Mouse (Mus musculus): ENCODE data around the gene Tmem150a. TPM values are rescaled to one million over a fixed set of nuclear protein-coding genes. Genes with fewer than 3 reads are reported as not detected.

Gene Tmem150a
- polyA plus RNA-seq, 1 experiment from 2014 or later: 12.9 TPM

GRCm38 (mm10) chr6:72366844-72367443, 11.7 kb downstream of the Tmem150a start, which contains the start of gene Rnf181:
Gene Rnf181 (minus strand): TSS chr6:72366956.
- Histone ChIP-seq H3K36me3 (no peaks in the 10 kb centered on the region), H3K9ac (no peak within 1 kb of the TSS), H3K9me3 (no peaks in the 10 kb centered on the region), H3K27me3 (replicated peaks) (no peaks in the 10 kb centered on the region), H3K4me3 (no peak within 1 kb of the TSS), H3K4me2 (replicated peaks) (no peak within 1 kb of the TSS), H3K4me1 (no peaks in the 10 kb centered on the region), H3K27ac (no peak within 1 kb of the TSS)
- WGBS: 72% methylated on average over 4 of the region's 4 CpGs
- no peak for ATAC-seq (ENCODE audit: low FRiP score, low read depth)

DNA sequence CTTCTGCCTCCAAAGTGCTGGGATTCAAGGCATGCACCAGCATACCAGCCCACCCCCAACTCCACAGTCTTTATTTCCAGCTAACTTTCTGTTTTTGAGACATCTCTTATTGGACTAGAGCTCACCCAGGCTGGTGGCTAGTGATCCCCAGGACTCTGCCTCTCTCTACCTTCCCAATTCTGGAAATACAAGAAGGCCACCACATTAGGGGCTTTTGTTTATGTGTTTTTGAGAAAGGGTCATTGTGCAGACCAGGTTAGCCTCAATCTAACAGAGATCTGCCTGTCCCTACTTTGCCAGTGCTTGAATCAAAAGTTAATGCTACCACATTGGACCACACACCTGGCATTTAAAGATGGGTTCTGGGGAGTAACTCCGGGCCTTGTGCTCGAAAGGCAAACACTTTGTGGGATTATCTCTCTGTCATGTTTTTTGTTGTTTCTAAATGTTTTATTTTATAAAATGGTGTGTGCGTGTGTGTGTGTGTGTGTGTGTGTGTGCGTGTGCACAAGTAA, 12.3 kb downstream of the Tmem150a start:
- Histone ChIP-seq H3K9me3 (no peaks in the 10 kb centered on the region), H3K4me2 (replicated peaks) (no peak overlapping the region), H3K9ac (no peak overlapping the region), H3K27me3 (replicated peaks) (no peaks in the 10 kb centered on the region), H3K27ac (no peak overlapping the region), H3K4me1 (no peaks in the 10 kb centered on the region), H3K4me3 (no peak overlapping the region), H3K36me3 (no peaks in the 10 kb centered on the region)
- ATAC-seq (ENCODE audit: low FRiP score, low read depth): no peak
- 74% methylated on average over 4 of the region's 4 CpGs for WGBS

DNA sequence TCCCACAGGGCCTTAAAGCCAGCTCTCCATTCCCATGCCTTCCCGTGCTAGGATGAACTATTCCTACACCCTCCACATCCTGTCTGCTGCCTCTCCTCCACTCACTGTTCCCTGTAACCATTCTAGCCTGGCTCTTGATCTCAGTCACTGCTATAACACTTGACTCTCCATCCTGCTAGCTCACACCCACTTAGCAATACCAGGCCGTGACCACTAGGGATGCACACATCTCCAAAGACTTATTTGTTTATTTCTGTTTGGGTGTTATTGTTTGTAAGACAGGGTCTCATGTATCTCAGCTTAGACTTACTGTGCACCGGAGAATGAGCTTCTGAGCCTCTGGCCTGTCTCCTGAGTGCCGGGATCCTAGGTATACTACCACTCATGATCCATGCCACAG, 14.3 kb downstream of the Tmem150a start:
- H3K4me3 ChIP-seq: no peak overlapping the region
- H3K36me3 ChIP-seq: no peaks in the 10 kb centered on the region
- H3K9me3 ChIP-seq: no peaks in the 10 kb centered on the region
- H3K4me1 ChIP-seq: no peaks in the 10 kb centered on the region
- no peak for ATAC-seq (ENCODE audit: low FRiP score, low read depth)
- no peak overlapping the region for H3K9ac ChIP-seq
- no peak overlapping the region for H3K27ac ChIP-seq
- H3K27me3 ChIP-seq (replicated peaks): no peaks in the 10 kb centered on the region
- no peak overlapping the region for H3K4me2 ChIP-seq (replicated peaks)
- 83% methylated on average over 4 of the region's 4 CpGs for WGBS

DNA sequence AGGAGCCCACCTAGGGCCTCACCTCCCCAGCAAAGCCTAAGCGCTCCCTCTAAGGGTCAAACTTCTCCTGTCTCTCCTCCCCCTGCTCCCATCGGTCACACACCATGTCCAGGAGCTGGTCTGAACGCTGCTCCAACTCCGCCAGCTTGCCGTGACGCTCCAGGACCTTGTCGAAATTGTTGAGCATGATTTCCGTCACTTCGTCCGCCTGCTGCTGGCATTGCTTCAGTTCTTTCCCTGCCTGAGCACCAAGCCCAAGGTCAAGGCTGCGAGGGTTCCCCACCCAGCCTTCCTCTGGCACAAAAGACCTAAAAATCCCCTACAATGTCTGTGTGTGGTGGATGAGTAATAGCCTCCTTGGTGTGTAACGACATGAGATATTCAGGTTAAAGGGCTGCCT, 14.8 kb downstream of the Tmem150a start:
- H3K4me3 ChIP-seq: no peak overlapping the region
- H3K4me1 ChIP-seq: no peaks in the 10 kb centered on the region
- H3K9me3 ChIP-seq: no peaks in the 10 kb centered on the region
- no peak for ATAC-seq (ENCODE audit: low FRiP score, low read depth)
- H3K4me2 ChIP-seq (replicated peaks): no peak overlapping the region
- H3K9ac ChIP-seq: no peak overlapping the region
- H3K27ac ChIP-seq: no peak overlapping the region
- H3K27me3 ChIP-seq (replicated peaks): no peaks in the 10 kb centered on the region
- WGBS: 88% methylated on average over 12 of the region's 12 CpGs
- no peaks in the 10 kb centered on the region for H3K36me3 ChIP-seq

DNA sequence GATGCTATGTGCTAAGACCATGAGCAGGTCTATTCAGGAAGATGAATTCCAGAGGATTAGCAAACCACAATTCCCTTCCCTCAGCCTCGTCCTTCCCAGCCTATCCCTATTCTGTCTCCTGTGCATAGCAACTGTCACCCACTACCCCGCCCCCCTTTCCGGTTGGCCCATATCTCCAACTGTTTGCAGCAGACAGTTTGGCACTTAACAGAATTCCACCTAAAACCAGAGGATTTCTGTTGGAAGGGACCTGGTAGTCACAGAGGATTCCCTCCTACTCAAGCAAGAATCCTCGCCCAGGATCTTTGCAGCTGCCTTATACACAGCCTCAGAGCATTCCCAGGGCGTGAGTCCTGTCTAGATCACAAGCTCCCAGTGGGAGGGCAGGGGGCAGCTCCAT, 15.9 kb downstream of the Tmem150a start:
- Histone ChIP-seq H3K27ac (no peak overlapping the region), H3K27me3 (replicated peaks) (no peaks in the 10 kb centered on the region), H3K9ac (no peak overlapping the region), H3K9me3 (no peaks in the 10 kb centered on the region), H3K4me2 (replicated peaks) (no peak overlapping the region), H3K4me1 (no peaks in the 10 kb centered on the region), H3K4me3 (no peak overlapping the region), H3K36me3 (no peaks in the 10 kb centered on the region)
- no peak for ATAC-seq (ENCODE audit: low FRiP score, low read depth)
- 57% methylated on average over 5 of the region's 5 CpGs for WGBS

DNA sequence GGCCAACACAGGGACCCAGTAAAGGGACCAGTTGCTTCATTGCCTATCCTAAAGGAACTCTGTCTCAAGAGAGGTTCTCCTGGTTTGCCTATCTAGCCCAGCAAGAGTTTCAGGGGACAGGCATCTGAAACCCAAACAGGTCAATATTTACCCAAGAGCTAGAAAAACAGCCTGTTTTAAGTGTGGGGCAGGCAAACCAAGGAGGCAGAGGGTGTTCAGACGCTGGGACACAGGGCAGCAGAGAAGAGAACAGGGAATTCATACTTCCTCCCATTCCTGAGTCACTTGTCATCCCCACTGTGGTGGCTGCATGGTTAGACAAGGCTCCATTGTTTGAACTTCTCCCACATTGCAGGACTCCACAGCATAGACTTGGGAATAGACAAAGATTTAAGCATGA, 16.3 kb downstream of the Tmem150a start:
- H3K4me1 ChIP-seq: no peaks in the 10 kb centered on the region
- WGBS: 32% methylated on average over 1 of the region's 1 CpGs

GRCm38 (mm10) chr6:72373184-72373583, 17.9 kb downstream of the Tmem150a start:
- no peak overlapping the region for H3K4me3 ChIP-seq
- no peak overlapping the region for H3K4me2 ChIP-seq (replicated peaks)
- no peak overlapping the region for H3K9ac ChIP-seq
- H3K36me3 ChIP-seq: no peaks in the 10 kb centered on the region
- no peak overlapping the region for H3K27ac ChIP-seq
- ATAC-seq (ENCODE audit: low FRiP score, low read depth): no peak
- no peaks in the 10 kb centered on the region for H3K27me3 ChIP-seq (replicated peaks)
- 91% methylated on average over 4 of the region's 4 CpGs for WGBS
- no peaks in the 10 kb centered on the region for H3K4me1 ChIP-seq
- H3K9me3 ChIP-seq: no peaks in the 10 kb centered on the region

More for the DNA sequence above, 16.3 kb downstream of the Tmem150a start:
- no peaks in the 10 kb centered on the region for H3K9me3 ChIP-seq
- no peaks in the 10 kb centered on the region for H3K27me3 ChIP-seq (replicated peaks)
- H3K4me3 ChIP-seq: no peak overlapping the region
- ATAC-seq (ENCODE audit: low FRiP score, low read depth): no peak
- H3K4me2 ChIP-seq (replicated peaks): no peak overlapping the region
- no peaks in the 10 kb centered on the region for H3K36me3 ChIP-seq
- no peak overlapping the region for H3K9ac ChIP-seq
- no peak overlapping the region for H3K27ac ChIP-seq

- H3K4me1 ChIP-seq: no peaks in the 10 kb centered on the region
- ATAC-seq (ENCODE audit: low FRiP score, low read depth): no peak
- no peak overlapping the region for H3K4me3 ChIP-seq
- H3K36me3 ChIP-seq: no peaks in the 10 kb centered on the region
- no peak overlapping the region for H3K9ac ChIP-seq
- 76% methylated on average over 7 of the region's 7 CpGs for WGBS
- no peak overlapping the region for H3K4me2 ChIP-seq (replicated peaks)
- H3K27ac ChIP-seq: no peak overlapping the region
- peaks cover 2% of the 10 kb centered on the region; the same call in 1 of the 2 replicates for H3K27me3 ChIP-seq (replicated peaks)
- H3K9me3 ChIP-seq: no peaks in the 10 kb centered on the region
These were observed 19.0 kb downstream of the Tmem150a start for GRCm38 (mm10) chr6:72374206-72374605.

- Histone ChIP-seq H3K4me2 (replicated peaks) (no peak overlapping the region), H3K9me3 (no peaks in the 10 kb centered on the region), H3K27me3 (replicated peaks) (peaks cover 9% of the 10 kb centered on the region), H3K27ac (no peak overlapping the region), H3K4me1 (0 out of 2 replicates have a peak, but pooled peaks cover 2% of the 10 kb centered on the region), H3K9ac (no peak overlapping the region), H3K36me3 (no peaks in the 10 kb centered on the region), H3K4me3 (no peak overlapping the region)
- WGBS: 82% methylated on average over 15 of the region's 15 CpGs
- ATAC-seq (ENCODE audit: low FRiP score, low read depth): no peak
These were observed 19.7 kb downstream of the Tmem150a start for GRCm38 (mm10) chr6:72374820-72375563.

GRCm38 (mm10) chr6:72378510-72379234, 23.4 kb downstream of the Tmem150a start:
- Histone ChIP-seq H3K27me3 (replicated peaks) (peaks cover 15% of the 10 kb centered on the region), H3K4me1 (peaks cover 8% of the 10 kb centered on the region; the same call in 1 of the 2 replicates), H3K36me3 (no peaks in the 10 kb centered on the region), H3K4me3 (no peak overlapping the region), H3K4me2 (replicated peaks) (no peak overlapping the region), H3K9ac (no peak overlapping the region), H3K27ac (no peak overlapping the region), H3K9me3 (no peaks in the 10 kb centered on the region)
- no peak for ATAC-seq (ENCODE audit: low FRiP score, low read depth)
- 91% methylated on average over 8 of the region's 8 CpGs for WGBS

- no peak overlapping the region; the same call in 1 of the 2 replicates for H3K9ac ChIP-seq
- H3K9me3 ChIP-seq: no peaks in the 10 kb centered on the region
- WGBS: 45% methylated on average over 7 of the region's 7 CpGs
- peak overlapping the region; percentile 40; the same call in 1 of the 2 replicates for H3K4me3 ChIP-seq
- peaks cover 15% of the 10 kb centered on the region for H3K27me3 ChIP-seq (replicated peaks)
- no peak overlapping the region for H3K27ac ChIP-seq
- no peak for ATAC-seq (ENCODE audit: low FRiP score, low read depth)
- H3K4me1 ChIP-seq: peaks cover 8% of the 10 kb centered on the region; the same call in 1 of the 2 replicates
- H3K4me2 ChIP-seq (replicated peaks): peak overlapping the region; percentile 70
- H3K36me3 ChIP-seq: no peaks in the 10 kb centered on the region
These were observed 24.3 kb downstream of the Tmem150a start for GRCm38 (mm10) chr6:72379377-72380130.

All from neural tube, embryonic 12.5 days (tissue).